Mouse (Mus musculus): ENCODE measurements around the gene Pigv.

DNA sequence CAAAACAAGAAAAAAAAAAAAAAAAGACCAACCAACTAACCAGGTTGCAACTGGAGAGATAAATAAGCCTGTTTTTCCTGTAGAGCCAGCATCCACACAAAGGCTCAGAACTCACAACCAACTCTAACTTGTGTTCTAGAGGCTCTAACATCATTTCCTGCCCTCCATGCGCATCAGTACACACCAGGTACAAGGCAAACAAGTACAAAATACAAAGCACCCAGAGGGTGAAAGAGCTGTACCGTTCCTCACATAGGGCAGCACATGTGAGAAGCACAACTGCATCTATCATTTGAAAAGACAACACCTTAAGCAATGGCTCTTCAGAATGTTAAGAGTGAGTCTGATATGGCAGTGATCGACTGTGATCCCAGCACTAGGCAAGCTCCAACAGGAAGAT lies 47.3 kb upstream of the Pigv start:
- TF ChIP-seq POLR2A (IDR thresholded peaks at IDR 0.05; ENCODE audit: insufficient read depth, low read depth, low read length) (no peak), CTCF (IDR thresholded peaks at IDR 0.05; ENCODE audit: insufficient read depth, low read depth, low read length) (no peak)
